Mouse (Mus musculus): ENCODE results near the gene 4930415O20Rik. TPM values are rescaled to one million over a fixed set of nuclear protein-coding genes. Genes with fewer than 3 reads are reported as not detected.

4930415O20Rik gene
- total RNA-seq (2014; rRNA removed) (not detected in 2 replicates), polyA plus RNA-seq (2015; fragmentation: Nextera tagmentation; extraction: Ambion mirVana) (not detected in 2 replicates)

DNA sequence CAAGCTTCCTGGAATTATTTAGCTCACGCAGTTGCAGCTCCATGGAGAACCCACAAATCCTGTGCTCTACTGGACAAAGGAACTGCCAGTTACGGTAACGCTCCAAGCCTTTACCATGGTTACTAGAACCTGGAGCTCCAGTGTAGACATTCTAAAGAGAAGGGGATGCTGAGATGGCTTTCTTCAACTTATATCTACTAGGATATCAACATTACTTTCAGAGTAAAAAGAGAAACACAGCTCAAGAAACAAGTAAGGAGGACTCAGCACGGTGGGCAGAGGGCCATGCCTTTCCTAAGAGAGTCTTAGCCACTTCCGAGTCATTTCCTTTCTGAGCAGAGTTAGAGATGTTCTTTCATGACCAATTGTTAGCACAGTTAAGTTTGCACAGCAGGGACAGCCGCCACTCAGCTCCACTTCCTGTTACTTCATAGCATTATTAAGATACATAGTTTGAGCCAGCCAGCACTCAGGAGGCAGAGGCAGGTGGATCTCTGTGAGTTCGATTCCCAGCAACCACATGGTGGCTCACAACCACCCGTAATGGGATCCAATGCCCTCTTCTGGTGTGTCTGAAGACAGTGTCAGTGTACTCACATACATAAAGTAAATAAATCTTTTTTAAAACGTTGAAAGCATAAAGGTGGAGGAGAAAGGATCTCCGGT, at the start of gene 4930415O20Rik, which contains the start of gene Ccnt1:
Gene 4930415O20Rik (plus strand): TSS at position 132 of the 666 bp plus-strand sequence.
Gene Ccnt1 (minus strand): TSS at position 51 of the 666 bp plus-strand sequence.
- Histone ChIP-seq H3K9me3 (ENCODE audit: low read length) (no peaks in the 10 kb centered on the region), H3K27me3 (ENCODE audit: insufficient read depth, low read length) (no peaks in the 10 kb centered on the region), H3K36me3 (ENCODE audit: insufficient read depth, low read length) (no peaks in the 10 kb centered on the region), H3K4me3 (ENCODE audit: low read length) (no peak within 1 kb of the TSS), H3K9ac (replicated peaks; ENCODE audit: low read length) (no peak within 1 kb of the TSS), H3K4me1 (ENCODE audit: insufficient read depth, low read length) (peaks cover 9% of the 10 kb centered on the region), H3K27ac (no peak within 1 kb of the TSS), H3K4me2 (ENCODE audit: low read depth, low read length) (no peak within 1 kb of the TSS)
- WGBS = 81% methylated on average over 10 of the region's 10 CpGs
- TF ChIP-seq CTCF (IDR thresholded peaks at IDR 0.05; ENCODE audit: low read depth) = no peak
- ATAC-seq = no peak
- DNase-seq (ENCODE audit: low spot score) = no peak

DNA sequence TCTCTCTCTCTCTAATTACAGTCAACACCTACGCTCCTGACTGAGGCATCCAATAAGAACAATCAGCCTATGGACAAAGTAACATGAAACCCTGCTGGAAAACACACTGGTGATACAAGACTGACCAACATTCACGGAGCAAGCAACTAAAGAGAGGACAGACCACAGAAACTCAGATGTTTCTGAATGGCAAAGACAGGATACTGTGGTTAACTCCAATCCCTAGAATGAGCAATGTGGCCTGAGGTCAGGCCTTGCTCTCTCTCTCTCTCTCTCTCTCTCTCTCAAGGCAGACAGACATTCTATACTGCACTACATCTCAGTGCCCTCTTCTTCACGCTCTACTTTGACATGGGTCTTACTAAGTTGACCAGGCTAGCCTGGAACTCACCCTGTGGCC, 49.6 kb upstream of the 4930415O20Rik start:
- H3K36me3 ChIP-seq (ENCODE audit: insufficient read depth, low read length) = peaks cover 41% of the 10 kb centered on the region; the same call in 1 of the 2 replicates
- no peak for TF ChIP-seq CTCF (IDR thresholded peaks at IDR 0.05; ENCODE audit: low read depth)
- H3K4me1 ChIP-seq (ENCODE audit: insufficient read depth, low read length) = no peaks in the 10 kb centered on the region
- DNase-seq (ENCODE audit: low spot score) (no peak), ATAC-seq (no peak)
- H3K27me3 ChIP-seq (ENCODE audit: insufficient read depth, low read length) = no peaks in the 10 kb centered on the region
- H3K4me3 ChIP-seq (ENCODE audit: low read length) = no peak overlapping the region
- no peak overlapping the region for H3K4me2 ChIP-seq (ENCODE audit: low read depth, low read length)
- 91% methylated on average over 3 of the region's 3 CpGs for WGBS
- H3K27ac ChIP-seq = no peak overlapping the region
- H3K9me3 ChIP-seq (ENCODE audit: low read length) = no peaks in the 10 kb centered on the region
- no peak overlapping the region for H3K9ac ChIP-seq (replicated peaks; ENCODE audit: low read length)

DNA sequence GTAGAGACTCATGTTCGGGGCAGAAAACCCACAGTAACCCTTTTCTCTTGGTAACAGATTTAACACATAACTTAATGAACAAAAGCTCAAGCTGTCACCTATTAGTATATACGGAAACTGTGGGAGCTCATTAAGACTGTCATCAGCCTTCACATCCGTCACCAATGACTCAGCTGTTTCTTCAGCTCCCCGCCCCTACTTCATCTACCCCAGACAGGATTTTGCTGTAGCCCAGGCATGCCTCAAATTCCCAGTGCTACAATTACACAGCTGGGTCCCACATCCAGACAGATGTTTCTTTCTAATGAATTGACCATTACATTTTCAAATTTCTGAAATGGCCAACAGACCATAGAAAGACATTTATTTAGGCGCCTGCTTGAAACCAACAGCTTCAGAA, 44.7 kb upstream of the 4930415O20Rik start:
- ATAC-seq = no peak
- H3K4me2 ChIP-seq (ENCODE audit: low read depth, low read length) = no peak overlapping the region
- H3K9me3 ChIP-seq (ENCODE audit: low read length) = no peaks in the 10 kb centered on the region
- no peak overlapping the region for H3K27ac ChIP-seq
- H3K36me3 ChIP-seq (ENCODE audit: insufficient read depth, low read length) = peaks cover 60% of the 10 kb centered on the region
- no peak overlapping the region for H3K9ac ChIP-seq (replicated peaks; ENCODE audit: low read length)
- no peak for DNase-seq (ENCODE audit: low spot score)
- no peaks in the 10 kb centered on the region for H3K4me1 ChIP-seq (ENCODE audit: insufficient read depth, low read length)
- H3K4me3 ChIP-seq (ENCODE audit: low read length) = no peak overlapping the region
- no peaks in the 10 kb centered on the region for H3K27me3 ChIP-seq (ENCODE audit: insufficient read depth, low read length)
- TF ChIP-seq CTCF (IDR thresholded peaks at IDR 0.05; ENCODE audit: low read depth) = no peak
- WGBS = 56% methylated on average over 5 of the region's 5 CpGs

GRCm38 (mm10) chr15:98527056-98527771, 43.6 kb upstream of the 4930415O20Rik start:
- no peak for TF ChIP-seq CTCF (IDR thresholded peaks at IDR 0.05; ENCODE audit: low read depth)
- no peak for DNase-seq (ENCODE audit: low spot score)
- ATAC-seq = no peak
- WGBS = 94% methylated on average over 5 of the region's 5 CpGs
- no peak overlapping the region for H3K4me2 ChIP-seq (ENCODE audit: low read depth, low read length)
- H3K27me3 ChIP-seq (ENCODE audit: insufficient read depth, low read length) = no peaks in the 10 kb centered on the region
- peaks cover under 1% of the 10 kb centered on the region for H3K4me1 ChIP-seq (ENCODE audit: insufficient read depth, low read length)
- H3K36me3 ChIP-seq (ENCODE audit: insufficient read depth, low read length) = peaks cover 55% of the 10 kb centered on the region
- no peak overlapping the region for H3K27ac ChIP-seq
- no peaks in the 10 kb centered on the region for H3K9me3 ChIP-seq (ENCODE audit: low read length)
- no peak overlapping the region for H3K4me3 ChIP-seq (ENCODE audit: low read length)
- no peak overlapping the region for H3K9ac ChIP-seq (replicated peaks; ENCODE audit: low read length)

- Histone ChIP-seq H3K4me1 (ENCODE audit: insufficient read depth, low read length) (peaks cover 4% of the 10 kb centered on the region), H3K36me3 (ENCODE audit: insufficient read depth, low read length) (peaks cover 46% of the 10 kb centered on the region), H3K27ac (no peak overlapping the region), H3K27me3 (ENCODE audit: insufficient read depth, low read length) (no peaks in the 10 kb centered on the region), H3K4me2 (ENCODE audit: low read depth, low read length) (no peak overlapping the region), H3K9ac (replicated peaks; ENCODE audit: low read length) (no peak overlapping the region), H3K4me3 (ENCODE audit: low read length) (no peak overlapping the region), H3K9me3 (ENCODE audit: low read length) (no peaks in the 10 kb centered on the region)
- ATAC-seq (no peak), DNase-seq (ENCODE audit: low spot score) (no peak)
- 92% methylated on average over 5 of the region's 5 CpGs for WGBS
- TF ChIP-seq CTCF (IDR thresholded peaks at IDR 0.05; ENCODE audit: low read depth) = no peak
Measured at GRCm38 (mm10) chr15:98528066-98528563, 42.7 kb upstream of the 4930415O20Rik start.

DNA sequence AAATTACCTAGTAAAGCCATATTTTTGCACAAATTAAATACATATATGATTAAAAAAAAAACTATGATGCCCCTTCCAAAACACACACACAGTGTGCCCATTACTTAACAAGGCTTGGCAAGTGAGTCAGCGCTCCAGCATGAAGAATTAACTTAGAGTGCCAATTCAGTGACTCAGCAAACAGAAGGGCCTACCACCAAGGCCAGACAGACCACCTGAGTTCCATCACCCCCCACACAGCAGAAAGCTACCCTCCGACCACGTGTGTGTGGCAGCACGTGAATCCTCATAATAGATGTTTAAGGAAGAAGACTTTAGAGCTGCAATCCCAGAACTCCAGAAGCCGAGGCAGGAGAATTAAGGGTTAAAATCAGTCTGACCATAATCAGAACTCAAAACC, 38.5 kb upstream of the 4930415O20Rik start:
- Histone ChIP-seq H3K4me1 (ENCODE audit: insufficient read depth, low read length) (peaks cover 4% of the 10 kb centered on the region), H3K4me2 (ENCODE audit: low read depth, low read length) (peak overlapping the region; percentile 91), H3K9ac (replicated peaks; ENCODE audit: low read length) (0 out of 2 replicates have a peak overlapping the region, but pooled peaks have one; percentile 94), H3K36me3 (ENCODE audit: insufficient read depth, low read length) (peaks cover 26% of the 10 kb centered on the region), H3K27ac (no peak overlapping the region), H3K4me3 (ENCODE audit: low read length) (peak overlapping the region; percentile 84), H3K27me3 (ENCODE audit: insufficient read depth, low read length) (no peaks in the 10 kb centered on the region), H3K9me3 (ENCODE audit: low read length) (no peaks in the 10 kb centered on the region)
- WGBS = 30% methylated on average over 5 of the region's 5 CpGs
- ATAC-seq = no peak
- TF ChIP-seq CTCF (IDR thresholded peaks at IDR 0.05; ENCODE audit: low read depth) = no peak
- DNase-seq (ENCODE audit: low spot score) = no peak

Data from hindbrain, postnatal 0 days (tissue).